Mouse (Mus musculus): ENCODE measurements around the gene Arl5c.
"Not testable (repeated sequence)": the region's sequence is repeated elsewhere in the genome, so short reads cannot be mapped to it uniquely, and the experiment has no call there.

GRCm38 (mm10) chr11:97945738-97946289 lies 50.2 kb downstream of the Arl5c start:
- not testable (repeated sequence) for TF ChIP-seq CTCF (IDR thresholded peaks at IDR 0.05; ENCODE audit: low read depth, low read length); POLR2A (IDR thresholded peaks at IDR 0.05; ENCODE audit: insufficient read depth, low read length); EP300 (IDR thresholded peaks at IDR 0.05; ENCODE audit: insufficient read depth, low read depth, low read length)

All from ES-Bruce4 (cell line).